Mouse (Mus musculus) liver (tissue): ENCODE data around the gene Card19.
A peak's percentile ranks its signal among the peaks of the same experiment; 100 is the strongest.

Experiments
- DNase-seq: peaks from one replicate; pipeline ENCODE4 v3.0.0-alpha.2; 2020; ENCODE audit warnings: mixed read lengths

Card19 gene

GRCm38 (mm10) chr13:49215504-49216219 is at the start of gene Card19:
Card19 (minus strand) TSS chr13:49216037.
- DNase-seq: peak; percentile 97

GRCm38 (mm10) chr13:49260036-49260722 is 44.3 kb upstream of the Card19 start:
- DNase-seq: no peak

GRCm38 (mm10) chr13:49257819-49258313 is 42.0 kb upstream of the Card19 start:
- DNase-seq: no peak

- DNase-seq: no peak
Measured at GRCm38 (mm10) chr13:49252746-49253145, 36.9 kb upstream of the Card19 start.

GRCm38 (mm10) chr13:49252113-49252512 is 36.3 kb upstream of the Card19 start:
- no peak for DNase-seq

GRCm38 (mm10) chr13:49250716-49251517 is 35.1 kb upstream of the Card19 start:
- DNase-seq: no peak

- DNase-seq: no peak
Measured at GRCm38 (mm10) chr13:49249634-49250033, 33.8 kb upstream of the Card19 start.

GRCm38 (mm10) chr13:49248923-49249322 is 33.1 kb upstream of the Card19 start:
- DNase-seq: no peak

GRCm38 (mm10) chr13:49248467-49248862 is 32.6 kb upstream of the Card19 start, which contains the start of gene Susd3:
Susd3 (minus strand) TSS chr13:49248706.
- no peak for DNase-seq

- DNase-seq: peak; percentile 62
Measured at GRCm38 (mm10) chr13:49247740-49248466, 32.1 kb upstream of the Card19 start.

GRCm38 (mm10) chr13:49247232-49247739 is 31.4 kb upstream of the Card19 start:
- no peak for DNase-seq

- no peak for DNase-seq
Measured at GRCm38 (mm10) chr13:49246626-49247025, 30.8 kb upstream of the Card19 start.

GRCm38 (mm10) chr13:49246011-49246410 is 30.2 kb upstream of the Card19 start:
- DNase-seq: no peak

- no peak for DNase-seq
Measured at GRCm38 (mm10) chr13:49245251-49245650, 29.4 kb upstream of the Card19 start.

- DNase-seq: no peak
Measured at GRCm38 (mm10) chr13:49243492-49243891, 27.7 kb upstream of the Card19 start.

GRCm38 (mm10) chr13:49242321-49243065 is 26.7 kb upstream of the Card19 start:
- DNase-seq: peak; percentile 62

- DNase-seq: no peak
Measured at GRCm38 (mm10) chr13:49238737-49239136, 22.9 kb upstream of the Card19 start.

- DNase-seq: no peak
Measured at GRCm38 (mm10) chr13:49237617-49238016, 21.8 kb upstream of the Card19 start.

GRCm38 (mm10) chr13:49234711-49235110 is 18.9 kb upstream of the Card19 start:
- DNase-seq: no peak

GRCm38 (mm10) chr13:49233792-49234572 is 18.1 kb upstream of the Card19 start:
- DNase-seq: no peak

- DNase-seq: no peak
Measured at GRCm38 (mm10) chr13:49225633-49226032, 9.8 kb upstream of the Card19 start.
